Mouse (Mus musculus) adrenal gland, postnatal 4 days (tissue): Measurements from ENCODE around the gene Smc6. TPM values are rescaled to one million over a fixed set of nuclear protein-coding genes. Genes with fewer than 3 reads are reported as not detected.

Source experiments
- DNase-seq, 2 experiments: peaks; one replicate each; pipeline ENCODE4 v3.0.0; 2021 to 2022; ENCODE audit warnings: low spot score in 2 of 2, mixed read lengths in 2 of 2
- total RNA-seq, 2 experiments: library from RNA; stranded (reverse); gene quantifications; 2 replicates each; pipeline ENCODE4 v1.2.3; 2021

Gene Smc6
- total RNA-seq, 2 experiments from 2014 or later, result 61.7 to 66.1 TPM

DNA sequence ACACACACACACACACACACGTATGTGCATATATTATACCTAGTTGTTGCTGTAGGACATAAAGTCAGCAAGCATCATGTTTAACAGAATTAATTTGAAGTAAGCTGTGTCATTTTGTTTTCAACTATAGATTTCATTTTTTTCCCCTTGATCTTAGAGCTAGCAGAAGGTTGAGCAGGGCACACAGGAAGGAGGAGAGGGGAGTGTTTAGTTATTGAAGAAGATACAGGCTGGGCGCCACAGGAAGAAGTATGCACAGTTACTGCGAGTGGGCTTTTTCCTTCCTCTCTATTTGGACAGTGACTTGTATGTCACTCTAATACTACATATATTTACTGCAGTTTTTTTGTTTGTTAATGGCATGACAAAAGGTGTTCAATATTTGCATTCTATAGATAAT is 14.2 kb downstream of the Smc6 start:
- no peak for DNase-seq

DNA sequence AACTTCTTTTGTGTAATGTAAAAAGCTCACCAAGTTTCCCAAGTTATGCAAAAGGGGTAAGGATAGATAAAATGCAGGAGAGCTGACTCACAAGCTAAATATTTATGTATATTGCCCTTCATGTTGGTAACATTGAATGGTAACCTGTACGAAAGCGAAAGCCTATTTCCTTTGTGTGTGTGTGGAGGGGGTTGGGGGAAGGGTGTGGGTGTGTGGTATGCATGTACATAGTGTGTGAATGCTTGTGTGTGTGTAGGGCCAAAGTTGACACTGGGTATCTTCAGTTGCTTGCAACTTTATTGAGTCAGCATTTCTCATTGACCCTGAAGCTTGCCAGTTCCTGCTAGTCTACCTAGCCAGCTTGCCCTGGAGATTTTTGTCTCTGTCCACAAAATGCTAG is 15.9 kb downstream of the Smc6 start:
- no peak for DNase-seq

GRCm38 (mm10) chr12:11286382-11286781 is 20.7 kb downstream of the Smc6 start:
- no peak for DNase-seq

GRCm38 (mm10) chr12:11300858-11301257 is 35.2 kb downstream of the Smc6 start:
- DNase-seq, result no peak

DNA sequence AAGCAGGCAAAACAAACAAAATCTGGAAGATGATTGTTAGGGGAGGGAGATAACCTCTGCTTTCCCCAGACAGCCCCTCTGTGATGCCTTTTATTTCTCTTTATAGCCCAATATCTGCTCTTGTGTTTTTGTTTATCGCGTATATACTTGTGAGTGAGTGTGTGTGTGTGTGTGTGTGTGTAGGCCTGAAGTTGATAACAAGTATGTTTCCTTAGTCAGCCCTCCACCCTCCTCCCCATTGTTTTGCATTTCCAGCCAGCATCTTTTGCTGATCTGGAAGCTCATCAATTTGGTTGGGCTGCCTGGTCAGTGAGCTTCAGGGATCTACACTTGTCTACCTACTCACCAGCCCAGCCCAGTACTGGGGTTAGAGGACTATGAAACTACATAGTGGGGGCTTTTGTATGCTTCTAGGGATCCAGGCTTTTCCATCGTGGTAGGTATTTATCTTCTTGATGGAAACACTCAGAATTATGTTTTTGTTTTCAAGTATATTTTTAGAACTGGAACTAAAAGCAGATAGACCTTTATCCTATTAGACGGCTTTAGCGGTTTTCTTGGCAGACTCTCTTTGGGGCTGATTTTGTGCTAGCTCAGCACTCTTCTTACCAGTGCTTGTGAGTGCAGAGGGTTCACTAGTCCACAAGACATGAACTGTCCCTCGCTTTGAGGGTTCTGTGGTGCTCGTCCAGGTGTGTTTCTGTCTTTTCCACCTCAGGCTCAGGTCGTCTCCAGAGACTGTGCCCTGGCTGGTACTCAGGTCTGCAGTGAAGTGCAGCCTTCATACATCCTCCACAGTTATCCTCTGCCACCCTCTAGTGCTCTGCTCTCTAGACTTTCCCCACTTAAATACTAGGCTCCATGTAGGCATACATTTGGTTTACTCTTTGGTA is 41.3 kb downstream of the Smc6 start:
- DNase-seq, result no peak

- DNase-seq, result no peak
Measured at GRCm38 (mm10) chr12:11311106-11311505, 45.4 kb downstream of the Smc6 start.

DNA sequence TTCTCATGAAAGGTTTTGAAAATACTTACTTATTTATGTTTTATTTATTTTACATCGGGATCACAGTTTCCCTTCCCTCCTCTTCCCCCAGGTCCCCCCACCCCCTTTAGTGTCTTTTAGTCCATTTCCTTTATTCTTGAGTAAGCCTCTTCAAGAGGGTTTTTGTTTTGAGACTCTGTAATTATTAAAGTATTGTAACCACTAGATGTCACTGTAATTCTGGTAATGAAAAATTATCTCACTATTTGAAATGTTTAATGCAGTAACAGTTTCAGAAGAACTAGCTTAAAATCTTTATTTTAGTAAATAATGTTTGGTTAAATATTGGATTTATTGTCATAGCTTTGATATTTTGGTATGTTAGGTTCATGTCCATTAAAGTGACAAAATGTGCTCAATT is 48.2 kb downstream of the Smc6 start:
- DNase-seq, result no peak

DNA sequence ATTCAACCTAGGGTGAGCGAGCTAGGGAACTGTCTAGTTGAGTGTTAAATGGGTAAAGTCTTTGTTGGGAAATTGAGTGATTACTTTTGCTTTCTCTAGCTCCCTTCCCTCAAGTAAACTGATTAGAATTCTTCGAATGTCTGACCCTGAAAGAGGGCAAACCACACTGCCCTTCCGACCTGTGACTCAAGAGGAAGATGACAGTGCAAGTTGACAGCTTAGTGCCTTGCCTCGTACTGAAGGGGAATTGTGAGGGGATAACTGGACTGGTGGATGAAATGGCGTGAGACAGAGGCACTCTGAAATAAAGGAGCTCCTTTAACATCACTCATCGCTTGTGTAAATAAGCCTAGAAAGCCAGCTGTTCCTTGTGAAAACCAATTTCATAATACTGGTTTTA is 52.0 kb downstream of the Smc6 start:
- DNase-seq, result no peak

GRCm38 (mm10) chr12:11324480-11324879 is 58.8 kb downstream of the Smc6 start:
- DNase-seq, result no peak

GRCm38 (mm10) chr12:11326483-11326882 is 60.8 kb downstream of the Smc6 start:
- no peak for DNase-seq

GRCm38 (mm10) chr12:11336845-11337244 is 71.2 kb downstream of the Smc6 start:
- DNase-seq, result no peak

DNA sequence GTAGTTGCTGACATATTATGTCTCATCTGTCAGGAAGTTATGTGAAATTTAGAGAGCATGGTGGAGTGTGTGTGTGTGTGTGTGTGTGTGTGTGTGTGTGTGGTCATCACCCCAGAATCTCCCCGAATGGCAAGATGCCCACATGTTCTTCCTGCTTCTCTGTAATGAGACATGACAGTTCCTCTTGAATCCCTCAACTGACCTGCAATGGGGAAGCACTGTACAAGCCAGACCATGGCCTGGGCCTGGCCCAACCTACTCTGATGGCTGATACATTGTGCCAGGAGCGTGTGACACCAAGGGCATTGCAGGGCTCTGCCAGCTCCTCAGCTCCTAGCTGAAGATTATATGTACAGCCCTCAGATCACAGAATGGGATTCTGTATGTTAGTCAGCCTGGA is 72.6 kb downstream of the Smc6 start:
- no peak for DNase-seq

DNA sequence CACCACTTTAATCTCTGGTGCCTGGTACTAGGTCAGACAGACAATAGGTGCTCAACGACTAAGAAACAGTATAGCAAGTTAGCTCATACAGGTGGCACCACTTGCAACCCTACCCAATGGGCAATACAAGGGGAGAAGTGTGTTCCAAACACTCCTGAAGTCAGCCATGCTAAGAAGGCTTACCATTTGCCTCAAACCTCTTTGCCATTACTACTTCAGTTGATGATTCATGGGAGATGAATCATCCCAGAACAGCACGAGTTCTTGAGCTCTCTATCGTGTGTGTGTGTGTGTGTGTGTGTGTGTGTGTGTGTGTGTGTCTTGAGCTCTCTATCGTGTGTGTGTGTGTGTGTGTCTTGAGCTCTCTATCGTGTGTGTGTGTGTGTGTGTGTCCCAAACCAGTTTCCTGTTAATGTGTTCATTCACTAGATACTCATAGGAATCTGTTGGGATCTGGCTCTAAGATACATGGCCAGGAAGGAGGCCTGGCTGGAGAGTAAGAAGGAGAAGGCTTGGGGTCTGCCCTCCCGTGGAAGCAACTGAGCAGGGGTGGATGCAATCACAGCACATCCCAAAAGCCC is 76.4 kb downstream of the Smc6 start:
- no peak for DNase-seq

DNA sequence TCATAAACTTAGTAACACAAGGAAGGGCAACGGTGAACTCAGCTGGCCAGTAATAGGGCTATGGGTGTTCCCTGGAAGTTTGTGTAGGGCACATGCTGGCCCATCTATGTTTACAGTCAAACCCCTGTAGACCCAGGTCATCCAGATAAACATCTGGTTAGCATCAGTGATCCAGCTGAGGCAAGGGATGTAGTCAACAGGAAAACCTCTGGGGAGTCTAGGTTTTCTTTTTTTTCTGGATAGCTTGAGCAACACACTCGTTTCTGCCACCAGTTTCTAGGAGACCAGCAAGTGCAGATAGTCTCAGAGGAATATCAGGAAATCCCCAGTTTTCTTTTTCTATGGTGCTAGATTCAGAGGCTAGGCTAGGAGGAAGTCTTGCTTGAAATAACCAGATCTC is 80.3 kb downstream of the Smc6 start:
- no peak for DNase-seq

GRCm38 (mm10) chr12:11348423-11348822 is 82.7 kb downstream of the Smc6 start:
- DNase-seq, result no peak

DNA sequence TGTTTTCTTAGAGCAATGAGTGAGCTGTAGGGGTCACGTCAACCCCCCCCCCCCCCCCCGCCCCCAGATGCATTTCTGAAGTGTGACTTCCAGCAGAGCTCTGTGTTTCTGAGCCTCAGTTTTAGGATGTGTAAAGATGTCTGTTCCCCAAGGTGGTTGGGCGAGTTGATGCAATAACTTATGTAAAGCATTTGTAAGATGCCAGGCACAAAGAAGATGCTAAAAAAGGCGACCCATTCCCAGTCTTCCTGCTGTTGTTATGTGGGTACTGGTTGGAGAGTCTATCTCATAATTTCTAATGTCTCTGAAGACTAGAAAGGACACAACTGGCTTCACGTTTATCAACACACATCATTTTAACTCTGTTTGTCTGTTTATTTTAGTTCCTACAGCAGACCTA is 84.2 kb downstream of the Smc6 start:
- DNase-seq, result no peak

DNA sequence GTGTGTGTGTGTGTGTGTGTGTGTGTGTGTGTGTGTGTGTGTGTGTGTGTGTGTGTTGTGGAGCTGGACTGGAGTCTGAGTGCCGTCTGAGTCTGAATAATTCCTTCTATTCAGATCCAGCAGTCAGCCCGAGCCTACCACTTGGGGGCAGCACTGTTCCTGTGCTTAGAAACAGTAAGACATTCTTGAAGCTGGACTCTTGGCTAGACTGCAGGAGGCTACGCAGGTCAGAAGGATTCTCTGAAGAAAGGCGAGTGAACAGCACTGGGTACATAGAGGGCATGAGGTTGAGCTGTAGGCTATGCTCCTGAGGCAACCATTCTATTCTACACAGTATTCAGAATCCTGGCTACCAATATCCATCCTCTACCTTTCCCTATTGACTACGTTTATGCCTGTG is 85.2 kb downstream of the Smc6 start:
- DNase-seq, result peak; percentile 33 to 61

- DNase-seq, result no peak
Measured at GRCm38 (mm10) chr12:11362435-11362834, 96.7 kb downstream of the Smc6 start.

DNA sequence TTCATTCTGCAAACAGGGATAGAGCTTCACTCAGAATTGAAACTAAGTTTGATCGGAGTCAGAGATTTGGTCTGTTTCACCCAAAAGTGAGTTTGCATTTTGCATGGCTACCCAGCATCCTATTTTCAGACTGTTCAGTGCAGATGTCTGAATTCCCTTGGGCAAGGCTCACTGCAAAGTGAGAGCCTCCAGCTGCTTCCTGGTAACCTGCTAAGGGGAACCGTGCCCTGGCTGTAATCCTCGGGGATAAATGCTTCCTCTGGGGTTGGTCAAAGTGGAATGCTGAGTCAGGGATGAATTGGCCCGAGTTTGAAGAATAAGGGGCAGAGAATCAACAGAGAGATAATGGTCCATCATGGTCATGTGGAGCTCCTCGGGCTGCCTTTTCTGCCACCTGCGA is 99.2 kb downstream of the Smc6 start:
- no peak for DNase-seq

GRCm38 (mm10) chr12:11367099-11367765 is 101.5 kb downstream of the Smc6 start:
- DNase-seq, result no peak
